Mouse (Mus musculus) layer of hippocampus, postnatal 10 days (tissue): ENCODE results near the gene Gm13691. TPM values are rescaled to one million over a fixed set of nuclear protein-coding genes. Genes with fewer than 3 reads are reported as not detected.
"Not testable (repeated sequence)": the region's sequence is repeated elsewhere in the genome, so short reads cannot be mapped to it uniquely, and the experiment has no call there.

ENCODE experiments used
- DNase-seq, 2 experiments: peaks; one replicate each; pipeline ENCODE4 v3.0.0; 2021; ENCODE audit warnings: low spot score in 2 of 2
- long read RNA-seq: library from polyadenylated mRNA; stranded (forward); transcript quantifications from one replicate; pipeline ENCODE4 v2.0.0, GENCODE M21; 2023
- total RNA-seq, 2 experiments: library from RNA; stranded (reverse); gene quantifications; 2 replicates each; pipeline ENCODE4 v1.2.3; 2021

Gene Gm13691
- 1 to 10 TPM; 1.4 to 1.7 TPM for total RNA-seq
- long read RNA-seq, partial matches to known transcripts, result 0 of 1 reads
- long read RNA-seq, other reads (novel, unspliced or antisense), result 0 of 1 reads

DNA sequence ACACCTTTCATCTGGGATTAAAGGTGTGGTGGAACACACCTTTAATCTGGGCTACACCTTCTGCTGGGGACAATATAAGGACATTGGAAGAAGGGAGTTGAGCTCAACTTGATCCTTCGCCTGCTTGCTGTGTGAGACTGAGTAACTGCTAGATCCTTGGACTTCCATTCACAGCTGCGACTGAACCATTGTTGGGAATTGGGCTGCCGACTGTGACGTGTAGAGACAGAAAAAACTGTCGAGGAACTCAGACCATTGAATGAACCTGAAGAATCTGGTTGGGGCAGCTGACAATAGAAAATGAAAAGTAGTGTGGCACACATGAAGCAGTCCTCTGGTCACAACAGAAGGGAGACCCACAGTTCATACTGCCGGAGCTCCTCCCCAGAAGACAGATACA is at the start of gene Gm13691:
Gene Gm13691, plus strand, starts transcription at position 301 of the 400 bp plus-strand sequence.
- DNase-seq, result not testable (repeated sequence)

DNA sequence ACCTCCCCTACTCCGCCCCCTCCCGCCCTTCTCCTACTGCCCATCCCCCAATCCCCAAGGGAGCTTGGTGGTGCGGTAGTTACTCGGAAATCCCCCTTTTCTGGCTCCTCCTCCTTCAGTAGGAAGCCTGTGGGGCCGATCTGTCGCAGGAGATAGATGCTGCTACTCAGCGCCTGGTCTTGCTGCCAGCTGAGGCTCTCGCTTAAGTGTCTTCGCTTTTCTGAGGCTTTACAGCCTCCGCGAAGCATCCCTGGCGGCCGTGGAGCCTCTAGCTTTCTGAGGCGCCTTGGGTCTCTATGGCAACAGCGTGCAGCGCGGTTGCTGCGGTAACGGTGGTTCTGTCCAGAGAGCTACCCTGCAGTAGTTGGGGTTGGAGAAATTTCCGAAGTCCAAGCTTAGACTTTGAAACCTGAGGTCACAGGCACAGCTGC is 49.4 kb upstream of the Gm13691 start, which contains the start of gene Zswim2:
Gene Zswim2, minus strand, starts transcription at position 298 of the 431 bp plus-strand sequence.
- peak; percentile 73 to 79 for DNase-seq

DNA sequence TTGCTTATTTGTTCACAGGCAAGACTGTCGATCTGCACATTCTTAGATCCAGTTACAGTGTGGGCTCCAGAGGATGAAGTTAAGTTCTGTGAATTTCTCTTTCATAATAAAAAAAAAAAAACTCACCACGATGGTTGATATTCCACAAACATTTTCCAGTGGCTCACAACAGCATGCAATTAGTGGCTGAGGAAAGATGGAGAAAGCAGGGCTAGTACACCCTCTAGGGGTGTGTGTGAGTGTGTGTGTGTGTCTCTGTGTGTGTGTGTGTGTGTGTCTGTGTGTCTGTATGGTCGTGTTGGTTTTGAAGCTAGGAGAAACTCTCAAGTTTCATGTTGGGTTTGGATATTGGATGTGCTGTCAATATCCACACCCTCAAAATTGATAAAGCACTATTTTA is 49.0 kb upstream of the Gm13691 start:
- DNase-seq, result no peak

DNA sequence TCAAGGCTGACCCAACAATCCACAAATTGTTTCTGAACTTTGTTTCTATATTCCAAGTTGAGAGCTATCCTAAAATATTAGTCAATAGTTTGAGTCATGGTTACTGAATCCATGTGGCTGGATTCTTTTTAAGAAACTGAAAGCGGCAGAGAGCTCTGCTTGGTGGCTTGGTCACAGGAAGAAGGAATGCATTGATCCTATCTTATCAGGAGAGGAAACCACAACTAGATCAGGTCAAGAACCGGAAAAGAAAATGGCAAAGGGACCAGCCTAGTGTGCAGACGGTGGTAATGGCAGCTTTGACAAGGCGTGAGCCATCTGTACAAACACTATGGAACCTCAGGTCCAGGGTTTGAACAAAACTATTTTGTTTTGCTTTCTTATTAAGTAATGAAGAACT is 48.6 kb upstream of the Gm13691 start:
- DNase-seq, result no peak

DNA sequence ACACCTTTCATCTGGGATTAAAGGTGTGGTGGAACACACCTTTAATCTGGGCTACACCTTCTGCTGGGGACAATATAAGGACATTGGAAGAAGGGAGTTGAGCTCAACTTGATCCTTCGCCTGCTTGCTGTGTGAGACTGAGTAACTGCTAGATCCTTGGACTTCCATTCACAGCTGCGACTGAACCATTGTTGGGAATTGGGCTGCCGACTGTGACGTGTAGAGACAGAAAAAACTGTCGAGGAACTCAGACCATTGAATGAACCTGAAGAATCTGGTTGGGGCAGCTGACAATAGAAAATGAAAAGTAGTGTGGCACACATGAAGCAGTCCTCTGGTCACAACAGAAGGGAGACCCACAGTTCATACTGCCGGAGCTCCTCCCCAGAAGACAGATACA is 35.0 kb upstream of the Gm13691 start, which contains the start of gene Gm13698:
Gene Gm13698, plus strand, starts transcription at position 301 of the 400 bp plus-strand sequence.
- not testable (repeated sequence) for DNase-seq

DNA sequence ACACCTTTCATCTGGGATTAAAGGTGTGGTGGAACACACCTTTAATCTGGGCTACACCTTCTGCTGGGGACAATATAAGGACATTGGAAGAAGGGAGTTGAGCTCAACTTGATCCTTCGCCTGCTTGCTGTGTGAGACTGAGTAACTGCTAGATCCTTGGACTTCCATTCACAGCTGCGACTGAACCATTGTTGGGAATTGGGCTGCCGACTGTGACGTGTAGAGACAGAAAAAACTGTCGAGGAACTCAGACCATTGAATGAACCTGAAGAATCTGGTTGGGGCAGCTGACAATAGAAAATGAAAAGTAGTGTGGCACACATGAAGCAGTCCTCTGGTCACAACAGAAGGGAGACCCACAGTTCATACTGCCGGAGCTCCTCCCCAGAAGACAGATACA is 29.1 kb upstream of the Gm13691 start, which contains the start of gene Gm13693:
Gene Gm13693, plus strand, starts transcription at position 301 of the 400 bp plus-strand sequence.
- DNase-seq, result not testable (repeated sequence)

DNA sequence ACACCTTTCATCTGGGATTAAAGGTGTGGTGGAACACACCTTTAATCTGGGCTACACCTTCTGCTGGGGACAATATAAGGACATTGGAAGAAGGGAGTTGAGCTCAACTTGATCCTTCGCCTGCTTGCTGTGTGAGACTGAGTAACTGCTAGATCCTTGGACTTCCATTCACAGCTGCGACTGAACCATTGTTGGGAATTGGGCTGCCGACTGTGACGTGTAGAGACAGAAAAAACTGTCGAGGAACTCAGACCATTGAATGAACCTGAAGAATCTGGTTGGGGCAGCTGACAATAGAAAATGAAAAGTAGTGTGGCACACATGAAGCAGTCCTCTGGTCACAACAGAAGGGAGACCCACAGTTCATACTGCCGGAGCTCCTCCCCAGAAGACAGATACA is 23.3 kb upstream of the Gm13691 start, which contains the start of gene Gm13695:
Gene Gm13695, plus strand, starts transcription at position 301 of the 400 bp plus-strand sequence.
- DNase-seq, result not testable (repeated sequence)

DNA sequence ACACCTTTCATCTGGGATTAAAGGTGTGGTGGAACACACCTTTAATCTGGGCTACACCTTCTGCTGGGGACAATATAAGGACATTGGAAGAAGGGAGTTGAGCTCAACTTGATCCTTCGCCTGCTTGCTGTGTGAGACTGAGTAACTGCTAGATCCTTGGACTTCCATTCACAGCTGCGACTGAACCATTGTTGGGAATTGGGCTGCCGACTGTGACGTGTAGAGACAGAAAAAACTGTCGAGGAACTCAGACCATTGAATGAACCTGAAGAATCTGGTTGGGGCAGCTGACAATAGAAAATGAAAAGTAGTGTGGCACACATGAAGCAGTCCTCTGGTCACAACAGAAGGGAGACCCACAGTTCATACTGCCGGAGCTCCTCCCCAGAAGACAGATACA is 17.5 kb upstream of the Gm13691 start, which contains the start of gene Gm13696:
Gene Gm13696, plus strand, starts transcription at position 301 of the 400 bp plus-strand sequence.
- not testable (repeated sequence) for DNase-seq

DNA sequence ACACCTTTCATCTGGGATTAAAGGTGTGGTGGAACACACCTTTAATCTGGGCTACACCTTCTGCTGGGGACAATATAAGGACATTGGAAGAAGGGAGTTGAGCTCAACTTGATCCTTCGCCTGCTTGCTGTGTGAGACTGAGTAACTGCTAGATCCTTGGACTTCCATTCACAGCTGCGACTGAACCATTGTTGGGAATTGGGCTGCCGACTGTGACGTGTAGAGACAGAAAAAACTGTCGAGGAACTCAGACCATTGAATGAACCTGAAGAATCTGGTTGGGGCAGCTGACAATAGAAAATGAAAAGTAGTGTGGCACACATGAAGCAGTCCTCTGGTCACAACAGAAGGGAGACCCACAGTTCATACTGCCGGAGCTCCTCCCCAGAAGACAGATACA is 11.7 kb upstream of the Gm13691 start, which contains the start of gene Gm13694:
Gene Gm13694, plus strand, starts transcription at position 301 of the 400 bp plus-strand sequence.
- DNase-seq, result not testable (repeated sequence)

DNA sequence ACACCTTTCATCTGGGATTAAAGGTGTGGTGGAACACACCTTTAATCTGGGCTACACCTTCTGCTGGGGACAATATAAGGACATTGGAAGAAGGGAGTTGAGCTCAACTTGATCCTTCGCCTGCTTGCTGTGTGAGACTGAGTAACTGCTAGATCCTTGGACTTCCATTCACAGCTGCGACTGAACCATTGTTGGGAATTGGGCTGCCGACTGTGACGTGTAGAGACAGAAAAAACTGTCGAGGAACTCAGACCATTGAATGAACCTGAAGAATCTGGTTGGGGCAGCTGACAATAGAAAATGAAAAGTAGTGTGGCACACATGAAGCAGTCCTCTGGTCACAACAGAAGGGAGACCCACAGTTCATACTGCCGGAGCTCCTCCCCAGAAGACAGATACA is 5.9 kb upstream of the Gm13691 start, which contains the start of gene Gm13697:
Gene Gm13697, plus strand, starts transcription at position 301 of the 400 bp plus-strand sequence.
- DNase-seq, result not testable (repeated sequence)

DNA sequence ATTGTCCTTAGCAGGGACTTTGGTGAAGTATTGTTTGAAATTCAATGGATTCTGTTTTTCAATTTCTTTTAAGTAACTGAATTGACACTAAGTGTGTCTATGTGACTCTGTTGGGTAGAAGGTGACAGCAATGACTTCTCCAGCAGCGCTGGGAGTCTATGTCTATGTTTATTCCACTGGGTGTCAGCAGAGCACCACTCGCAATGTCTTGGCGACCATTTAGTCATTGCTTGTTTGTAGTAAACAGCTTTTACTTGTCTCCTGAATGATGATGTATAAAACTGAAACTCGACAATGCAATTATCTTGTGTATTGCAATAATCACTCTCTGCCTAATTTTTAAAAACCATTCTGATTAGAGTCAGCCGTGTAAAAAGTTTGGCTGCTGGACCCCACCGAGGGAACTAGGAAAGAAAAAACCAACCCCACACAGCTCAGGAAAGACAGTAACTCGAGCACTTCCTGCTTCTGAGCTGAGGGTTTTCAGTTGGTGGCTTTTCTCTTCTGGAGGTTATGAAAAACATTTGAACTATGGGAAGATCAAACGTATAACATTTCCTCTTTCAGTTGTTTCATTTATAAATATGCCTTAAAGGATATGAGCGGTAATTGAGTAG is 3.4 kb downstream of the Gm13691 start:
- DNase-seq, result peak in 1 of 2 experiments; percentile 14

DNA sequence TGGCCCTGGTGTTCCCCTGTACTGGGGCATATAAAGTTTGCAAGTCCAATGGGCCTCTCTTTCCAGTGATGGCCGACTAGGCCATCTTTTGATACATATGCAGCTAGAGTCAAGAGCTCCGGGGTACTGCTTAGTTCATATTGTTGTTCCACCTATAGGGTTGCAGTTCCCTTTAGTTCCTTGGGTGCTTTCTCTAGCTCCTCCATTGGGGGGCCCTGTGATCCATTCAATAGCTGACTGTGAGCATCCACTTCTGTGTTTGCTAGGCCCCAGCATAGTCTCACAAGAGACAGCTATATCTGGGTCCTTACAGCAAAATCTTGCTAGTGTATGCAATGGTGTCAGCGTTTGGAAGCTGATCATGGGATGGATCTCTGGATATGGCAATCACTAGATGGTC is 4.2 kb downstream of the Gm13691 start:
- DNase-seq, result not testable (repeated sequence)

DNA sequence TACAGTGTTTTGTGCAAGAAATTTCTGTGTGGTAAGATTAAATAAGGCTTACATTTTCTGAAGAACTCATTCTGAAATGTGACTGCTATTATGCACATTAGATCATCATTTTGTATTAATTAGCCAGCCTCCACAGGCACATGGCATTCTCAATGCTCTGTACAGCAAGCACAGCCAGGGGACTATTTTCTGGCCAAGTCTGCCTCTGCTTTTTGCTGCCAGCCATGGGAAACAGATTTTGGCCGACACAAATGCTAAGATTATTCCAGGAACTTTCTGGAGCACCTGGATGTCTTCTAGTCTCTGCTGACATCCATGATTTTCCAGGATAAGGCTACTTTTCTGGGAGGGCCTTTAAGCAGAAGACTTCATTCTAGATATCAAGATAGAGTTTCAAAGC is 18.6 kb downstream of the Gm13691 start:
- peak; percentile 26 to 48 for DNase-seq

DNA sequence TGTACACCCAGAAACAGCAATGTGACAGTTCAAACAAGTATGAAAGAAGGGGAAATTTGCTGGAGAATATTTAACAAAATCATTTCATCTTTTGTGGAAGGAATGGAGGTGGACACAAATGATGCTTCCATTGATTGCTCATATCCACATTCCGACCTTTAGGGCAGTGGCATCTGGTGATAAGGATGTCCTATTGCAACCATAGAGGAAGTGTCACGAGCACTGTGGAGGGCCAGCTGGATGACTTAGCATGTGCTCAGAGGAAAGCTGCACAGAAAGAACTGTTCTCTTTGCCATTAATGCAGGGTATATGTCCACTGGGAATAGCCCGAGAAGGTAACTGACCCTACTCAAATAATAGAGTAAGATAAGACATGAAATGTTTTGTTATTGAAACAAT is 19.5 kb downstream of the Gm13691 start:
- DNase-seq, result no peak

DNA sequence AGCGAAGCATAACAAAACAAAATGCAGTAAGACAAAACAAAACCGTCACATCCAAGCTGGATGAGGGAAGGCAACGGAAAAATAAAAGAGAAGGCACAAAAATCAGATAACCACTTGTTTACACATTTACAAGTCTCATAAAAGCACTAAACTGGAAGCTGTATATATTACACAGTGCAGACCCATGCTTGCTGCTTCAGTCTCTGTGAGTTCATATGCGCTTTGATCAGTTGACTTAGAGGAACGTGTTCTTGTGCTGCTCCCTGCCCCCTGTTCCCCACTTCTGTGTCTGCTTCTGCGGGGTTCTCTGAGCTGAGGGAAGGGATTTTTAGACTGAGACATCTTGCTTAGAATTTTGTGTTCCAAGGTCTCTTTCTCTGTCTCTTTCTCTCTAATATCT is 24.2 kb downstream of the Gm13691 start:
- DNase-seq, result no peak

DNA sequence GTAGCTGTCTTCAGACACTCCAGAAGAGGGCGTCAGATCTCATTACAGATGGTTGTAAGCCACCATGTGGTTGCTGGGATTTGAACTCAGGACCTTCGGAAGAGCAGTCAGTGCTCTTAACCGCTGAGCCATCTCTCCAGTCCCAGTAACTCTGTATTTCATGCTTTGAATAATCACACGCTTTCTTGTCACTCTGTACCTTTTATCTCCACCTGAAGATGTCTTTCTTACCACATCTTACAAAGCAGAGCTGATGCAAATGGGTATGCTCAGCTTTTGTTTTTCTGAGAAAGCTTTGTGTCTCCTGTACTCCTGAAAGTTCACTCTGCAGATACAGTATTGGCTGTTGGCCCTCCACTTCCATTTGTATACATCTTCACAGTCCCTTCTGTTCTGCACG is 25.9 kb downstream of the Gm13691 start:
- not testable (repeated sequence) for DNase-seq

DNA sequence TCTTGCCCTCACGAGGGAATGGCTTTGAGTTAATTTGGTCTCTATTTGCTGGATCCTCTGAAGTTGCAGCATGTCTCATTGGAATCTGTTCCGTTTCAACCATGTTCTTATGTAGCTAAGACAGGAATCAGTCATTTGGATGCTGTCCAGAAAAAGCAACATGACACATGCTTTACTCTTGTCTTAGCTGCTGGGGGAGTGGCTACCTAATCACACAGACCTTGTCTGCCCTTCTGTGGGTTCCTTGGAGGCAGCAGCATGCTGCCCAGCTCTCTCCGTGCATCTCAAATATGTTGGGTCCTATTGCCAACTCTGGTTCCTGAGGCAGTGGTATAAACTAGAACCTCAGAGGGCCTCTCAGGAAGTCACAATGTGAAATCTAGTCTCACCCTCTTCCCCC is 28.0 kb downstream of the Gm13691 start:
- DNase-seq, result no peak

DNA sequence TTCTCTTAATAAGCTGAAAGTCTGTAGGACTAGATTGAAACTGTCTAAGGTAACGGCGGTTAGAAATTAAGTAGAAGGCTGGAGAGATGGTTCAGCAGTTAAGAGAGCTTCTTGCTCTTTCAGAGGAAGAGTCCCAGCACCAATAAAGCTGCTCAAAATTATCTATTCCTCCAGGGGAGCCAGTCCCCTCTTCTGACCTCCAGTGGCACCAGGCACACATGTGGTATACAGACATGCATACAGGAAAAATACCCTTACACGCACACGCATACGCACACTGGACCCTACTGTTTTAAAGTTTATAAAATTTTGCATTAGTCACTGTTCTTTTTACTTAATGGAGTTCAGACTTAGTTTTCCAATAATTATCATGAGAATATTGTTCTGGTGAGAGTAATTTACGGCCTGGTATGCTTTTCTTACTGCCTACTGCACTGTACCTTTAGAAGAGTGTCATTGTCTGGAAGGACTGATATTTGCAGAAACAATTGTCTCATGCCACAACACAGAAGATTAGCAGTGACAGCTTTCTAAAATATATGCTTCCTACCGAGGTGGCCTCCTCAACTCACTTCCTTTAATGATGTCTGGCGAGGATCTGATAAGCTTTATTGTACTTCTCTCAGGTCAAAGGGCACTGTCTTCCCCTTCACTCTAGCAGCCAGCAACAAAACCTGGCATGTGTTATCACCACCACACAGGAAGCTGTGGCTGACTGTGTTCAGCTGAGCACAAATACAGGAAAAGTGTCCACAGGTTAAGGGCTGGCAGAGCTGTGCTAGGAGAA is 29.4 kb downstream of the Gm13691 start:
- no peak for DNase-seq

DNA sequence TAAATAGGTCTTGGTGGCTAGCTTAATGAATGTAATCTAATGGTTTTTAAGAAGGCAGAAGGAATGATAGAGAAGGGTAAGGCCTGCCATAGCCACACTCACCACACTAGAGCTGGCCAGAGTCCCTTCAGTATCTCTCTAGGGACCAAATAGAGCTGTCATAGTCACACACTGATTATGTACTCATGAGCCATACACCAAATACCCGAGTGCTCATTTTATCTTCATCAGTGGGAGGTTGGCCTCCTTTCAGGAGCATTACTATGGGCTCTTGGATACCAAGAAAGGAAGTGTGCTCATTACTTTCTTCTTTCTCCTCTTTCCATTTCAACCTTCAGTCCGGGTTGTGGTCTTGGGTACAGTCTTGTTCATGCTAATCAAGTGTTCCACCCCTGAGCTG is 31.6 kb downstream of the Gm13691 start:
- DNase-seq, result no peak

DNA sequence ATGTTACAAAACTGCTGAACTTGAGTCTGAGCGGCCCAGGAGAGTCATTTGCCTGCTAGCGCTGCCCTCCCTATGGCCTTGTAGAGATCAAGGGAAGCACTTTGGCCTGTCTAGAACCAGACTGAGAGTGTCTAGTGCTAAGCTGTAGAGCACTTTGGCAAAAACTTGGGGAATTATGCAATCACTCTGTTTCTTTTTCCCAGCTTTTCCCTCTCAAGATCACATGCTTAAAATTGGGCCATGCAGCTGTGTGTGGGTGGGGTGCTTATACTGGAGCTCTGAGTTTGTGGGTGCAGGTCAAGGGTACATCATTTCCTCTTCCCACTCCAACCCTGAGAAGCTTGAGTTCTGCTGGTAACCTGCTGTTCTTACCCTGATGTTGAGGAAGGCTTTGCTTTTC is 32.6 kb downstream of the Gm13691 start:
- no peak for DNase-seq

DNA sequence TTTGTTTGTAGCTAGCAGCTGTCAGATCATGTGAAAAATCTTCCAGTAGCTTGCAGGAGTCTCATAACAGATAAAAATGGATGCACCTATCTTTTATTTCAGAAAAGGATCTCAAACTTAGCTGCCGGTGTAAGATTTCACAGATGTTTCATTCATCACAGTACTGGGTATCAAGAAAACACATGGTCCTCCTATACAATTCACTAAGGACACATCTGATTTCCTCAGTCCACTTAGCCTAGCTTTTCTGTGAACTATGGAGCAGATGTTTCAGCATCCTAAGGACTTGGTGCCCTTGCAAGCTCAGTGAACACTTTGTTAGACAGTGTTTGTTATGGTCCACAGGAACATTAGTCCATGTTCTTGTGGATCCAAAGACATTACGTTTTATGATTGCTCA is 33.0 kb downstream of the Gm13691 start:
- DNase-seq, result no peak

DNA sequence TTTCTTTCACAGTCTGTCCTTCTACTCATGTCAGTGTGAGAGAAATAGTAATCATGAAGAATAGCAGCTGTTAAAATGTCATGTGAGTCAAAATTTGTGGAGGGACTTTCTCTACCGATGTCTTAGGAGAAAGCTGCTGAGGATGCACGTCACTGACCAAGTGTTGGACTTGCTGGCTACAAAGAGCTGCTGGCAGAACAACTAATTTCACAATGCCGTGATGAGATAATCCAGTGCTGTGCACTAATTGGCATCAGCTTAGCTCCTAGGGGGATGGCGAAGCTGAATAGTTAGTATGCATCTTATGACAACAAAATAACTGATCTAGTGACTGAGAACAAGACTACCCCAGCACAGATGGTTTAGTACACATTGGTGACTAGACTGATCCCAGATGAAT is 34.9 kb downstream of the Gm13691 start:
- DNase-seq, result no peak
